Mouse (Mus musculus): ENCODE results near the gene Znrf1.

The Znrf1 gene

GRCm38 (mm10) chr8:111604986-111605385, 69.1 kb downstream of the Znrf1 start:
- no peak for DNase-seq

- no peak for DNase-seq
Measured at GRCm38 (mm10) chr8:111606961-111607360, 71.1 kb downstream of the Znrf1 start.

- DNase-seq: no peak
Measured at GRCm38 (mm10) chr8:111607414-111607813, 71.5 kb downstream of the Znrf1 start.

GRCm38 (mm10) chr8:111613181-111613580, 77.3 kb downstream of the Znrf1 start:
- DNase-seq: no peak

GRCm38 (mm10) chr8:111614786-111615701, 79.1 kb downstream of the Znrf1 start:
- no peak for DNase-seq

- no peak for DNase-seq
Measured at GRCm38 (mm10) chr8:111617812-111618211, 81.9 kb downstream of the Znrf1 start.

GRCm38 (mm10) chr8:111618273-111618672, 82.4 kb downstream of the Znrf1 start:
- DNase-seq: no peak

GRCm38 (mm10) chr8:111619936-111620335, 84.0 kb downstream of the Znrf1 start:
- DNase-seq: no peak

GRCm38 (mm10) chr8:111622104-111622503, 86.2 kb downstream of the Znrf1 start:
- DNase-seq: no peak

GRCm38 (mm10) chr8:111622553-111622952, 86.7 kb downstream of the Znrf1 start:
- no peak for DNase-seq

- DNase-seq: peak; percentile 75
Measured at GRCm38 (mm10) chr8:111624081-111624852, 88.4 kb downstream of the Znrf1 start.

GRCm38 (mm10) chr8:111624853-111625221, 88.9 kb downstream of the Znrf1 start:
- DNase-seq: peak; percentile 51

GRCm38 (mm10) chr8:111625694-111626527, 90.0 kb downstream of the Znrf1 start:
- peak; percentile 67 for DNase-seq

- peak; percentile 67 for DNase-seq
Measured at GRCm38 (mm10) chr8:111626528-111626820, 90.6 kb downstream of the Znrf1 start.

GRCm38 (mm10) chr8:111626933-111627332, 91.0 kb downstream of the Znrf1 start:
- peak; percentile 33 for DNase-seq

- no peak for DNase-seq
Measured at GRCm38 (mm10) chr8:111627923-111628322, 92.0 kb downstream of the Znrf1 start.

GRCm38 (mm10) chr8:111628401-111628800, 92.5 kb downstream of the Znrf1 start:
- no peak for DNase-seq

- no peak for DNase-seq
Measured at GRCm38 (mm10) chr8:111628894-111629501, 93.1 kb downstream of the Znrf1 start.

- DNase-seq: peak; percentile 68
Measured at GRCm38 (mm10) chr8:111630105-111630521, 94.2 kb downstream of the Znrf1 start, which contains the start of gene Ldhd. Ldhd (minus strand) TSS chr8:111630374.

- peak; percentile 55 for DNase-seq
Measured at GRCm38 (mm10) chr8:111631589-111631988, 95.7 kb downstream of the Znrf1 start.

- DNase-seq: no peak
Measured at GRCm38 (mm10) chr8:111632976-111633375, 97.1 kb downstream of the Znrf1 start.

GRCm38 (mm10) chr8:111638086-111638485, 102.2 kb downstream of the Znrf1 start:
- no peak for DNase-seq

- DNase-seq: no peak
Measured at GRCm38 (mm10) chr8:111641064-111641463, 105.2 kb downstream of the Znrf1 start.
